ENCODE assay signal across 14 mouse cellular contexts in the genomic region with DNA sequence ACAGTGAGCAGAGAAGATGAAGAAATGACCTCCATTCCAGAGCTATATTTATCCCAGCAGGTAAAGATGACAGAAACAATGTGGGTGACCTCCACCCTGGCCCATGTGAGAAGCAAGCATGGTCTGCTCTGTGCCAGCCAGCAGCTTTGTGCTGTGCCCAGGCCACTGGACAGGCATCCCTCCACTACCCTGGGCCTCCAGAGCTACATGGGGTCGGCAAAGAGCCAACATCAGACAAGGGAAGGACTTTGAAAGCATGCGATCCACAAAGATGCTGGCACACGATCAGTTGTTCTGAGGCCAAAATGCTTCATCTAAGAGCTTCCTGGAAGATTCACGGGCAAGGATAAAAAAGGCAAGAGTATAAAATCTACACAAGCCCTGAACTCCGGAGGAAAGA. TPM values are rescaled to one million over a fixed set of nuclear protein-coding genes. Genes with fewer than 3 reads are reported as not detected.
DNase-seq lines count a peak whose midpoint lies in the region; ATAC-seq and TF ChIP-seq lines count a peak whose summit lies in the region.
"Had no signal": no experiment of that assay in that cellular context is flagged by ENCODE, and none has a peak within 500 bp of the region (broad histone marks: within the 10 kb centered on the region; RNA-seq: fewer than 3 reads in every experiment).

No protein-coding gene starts in this region.

- no peak overlapping the region for H3K4me3 ChIP-seq in hindbrain, postnatal 0 days (ENCODE audit: low read length)
- H3K4me3 ChIP-seq in hindbrain, embryonic 10.5 days = no peak overlapping the region
- no peak overlapping the region for H3K4me3 ChIP-seq in embryonic facial prominence, embryonic 10.5 days
- no peak overlapping the region for H3K4me3 ChIP-seq in gastrocnemius, adult 2 months
- H3K4me3 ChIP-seq: erythroblast, embryonic 14.5 days; lung, embryonic 15.5 days; midbrain, embryonic 13.5 days had no signal

- no peak for TF ChIP-seq POLR2A in brain, embryonic 14.5 days (IDR thresholded peaks at IDR 0.05; ENCODE audit: borderline replicate concordance, extremely low read depth, insufficient read depth, insufficient read length, poor library complexity, severe bottlenecking)

- H3K4me2 ChIP-seq in hindbrain, postnatal 0 days (ENCODE audit: low read depth, low read length) = no peak overlapping the region
- H3K4me2 ChIP-seq: lung, embryonic 15.5 days; midbrain, embryonic 13.5 days had no signal

- no peaks in the 10 kb centered on the region for H3K27me3 ChIP-seq in hindbrain, postnatal 0 days (ENCODE audit: insufficient read depth, low read length)
- H3K27me3 ChIP-seq in hindbrain, embryonic 10.5 days (ENCODE audit: insufficient read depth, poor library complexity, severe bottlenecking) = no peaks in the 10 kb centered on the region
- H3K27me3 ChIP-seq in embryonic facial prominence, embryonic 10.5 days (replicated peaks; ENCODE audit: low read depth, poor library complexity, severe bottlenecking) = no peaks in the 10 kb centered on the region
- H3K27me3 ChIP-seq: lung, embryonic 15.5 days; midbrain, embryonic 13.5 days had no signal

- ATAC-seq in hindbrain, postnatal 0 days = peak; percentile 82
- ATAC-seq: midbrain, embryonic 13.5 days had no signal

- DNase-seq in hindbrain, postnatal 0 days (ENCODE audit: low spot score) = peak; percentile 81
- DNase-seq in hindbrain, embryonic 10.5 days (ENCODE audit: low spot score) = no peak
- peak; percentile 60 to 63 for DNase-seq in right cerebral cortex, postnatal 10 days (ENCODE audit: low spot score in 2 of 2)
- DNase-seq in right cerebral cortex, adult 18-20 months = no peak
- DNase-seq in brain, embryonic 14.5 days (ENCODE audit: low read depth) = peak; percentile 80
- peak; percentile 2 for DNase-seq in embryonic facial prominence, embryonic 10.5 days (ENCODE audit: low spot score)
- no peak for DNase-seq in heart, adult 9 months (ENCODE audit: low spot score in 2 of 2)
- DNase-seq in gastrocnemius, adult 2 months = no peak
- DNase-seq: gastrocnemius, postnatal 36 days had no signal

- intact Hi-C loops in gastrocnemius, adult 2 months (cut with DNase I) = no loop called here

- H3K4me1 ChIP-seq in hindbrain, postnatal 0 days (ENCODE audit: insufficient read depth, low read length) = no peaks in the 10 kb centered on the region
- peaks cover 11% of the 10 kb centered on the region for H3K4me1 ChIP-seq in hindbrain, embryonic 10.5 days (replicated peaks)
- no peaks in the 10 kb centered on the region for H3K4me1 ChIP-seq in embryonic facial prominence, embryonic 10.5 days

- no peak overlapping the region for H3K9ac ChIP-seq in hindbrain, postnatal 0 days (replicated peaks; ENCODE audit: low read length)
- H3K9ac ChIP-seq: lung, embryonic 15.5 days; midbrain, embryonic 13.5 days had no signal

- WGBS in hindbrain, postnatal 0 days = 40% methylated on average over 5 of the region's 5 CpGs
- 82% methylated on average over 5 of the region's 5 CpGs for WGBS in hindbrain, embryonic 10.5 days
- WGBS in embryonic facial prominence, embryonic 10.5 days = 88% methylated on average over 5 of the region's 5 CpGs

- no peaks in the 10 kb centered on the region for H3K36me3 ChIP-seq in hindbrain, postnatal 0 days (ENCODE audit: insufficient read depth, low read length)
- H3K36me3 ChIP-seq in hindbrain, embryonic 10.5 days = no peaks in the 10 kb centered on the region
- H3K36me3 ChIP-seq in embryonic facial prominence, embryonic 10.5 days (replicated peaks) = no peaks in the 10 kb centered on the region
- H3K36me3 ChIP-seq: lung, embryonic 15.5 days; midbrain, embryonic 13.5 days had no signal

- H3K9me3 ChIP-seq in hindbrain, postnatal 0 days (ENCODE audit: low read length) = no peaks in the 10 kb centered on the region
- no peaks in the 10 kb centered on the region for H3K9me3 ChIP-seq in hindbrain, embryonic 10.5 days
- no peaks in the 10 kb centered on the region for H3K9me3 ChIP-seq in embryonic facial prominence, embryonic 10.5 days
- H3K9me3 ChIP-seq: lung, embryonic 15.5 days; midbrain, embryonic 13.5 days had no signal

- H3K27ac ChIP-seq in hindbrain, postnatal 0 days = no peak overlapping the region; the same call in 1 of the 2 replicates
- H3K27ac ChIP-seq in hindbrain, embryonic 10.5 days = no peak overlapping the region
- no peak overlapping the region for H3K27ac ChIP-seq in embryonic facial prominence, embryonic 10.5 days (replicated peaks)
- no peak overlapping the region for H3K27ac ChIP-seq in gastrocnemius, adult 2 months
- H3K27ac ChIP-seq: lung, embryonic 15.5 days; midbrain, embryonic 13.5 days had no signal

- TF ChIP-seq CTCF in hindbrain, postnatal 0 days (IDR thresholded peaks at IDR 0.05; ENCODE audit: low read depth) = no peak
- TF ChIP-seq CTCF in brain, embryonic 14.5 days (IDR thresholded peaks at IDR 0.05; ENCODE audit: borderline replicate concordance, extremely low read depth, insufficient read depth, insufficient read length) = no peak
- no peak for TF ChIP-seq CTCF in gastrocnemius, adult 2 months (IDR thresholded peaks at IDR 0.05)

RNA-seq across cellular contexts. Expression of a gene that starts 36.6 kb away (rescaled TPM):
- 51.6 and 64.8 TPM in 2 replicates for total RNA-seq in hindbrain, postnatal 0 days (2014; rRNA removed)
- 9.8 and 10.1 TPM in 2 replicates for polyA plus RNA-seq in hindbrain, postnatal 0 days (2015; fragmentation: Nextera tagmentation; extraction: Ambion mirVana)
- 0.80 and 1.4 TPM in 2 replicates for polyA plus RNA-seq in hindbrain, embryonic 10.5 days (2016; fragmentation: Nextera tagmentation; extraction: Ambion mirVana)
- polyA plus RNA-seq in brain, embryonic 14.5 days (2012; rRNA removed) = 18.0 and 25.1 TPM in 2 replicates
- 0.63 and 0.76 TPM in 2 replicates for polyA plus RNA-seq in embryonic facial prominence, embryonic 10.5 days (2016; fragmentation: Nextera tagmentation; extraction: Ambion mirVana)
- 1 to 10 TPM in 1 of 2 experiments, under 1 TPM in 1; 0.74 to 1.2 TPM for total RNA-seq in gastrocnemius, adult 2 months (2021)
- total RNA-seq: common myeloid progenitor, adult 5-6 weeks; hematopoietic stem cell, adult 5-6 weeks had no signal
- polyA plus RNA-seq: erythroblast, embryonic 14.5 days had no signal

Comparison
In these comparisons a context has a peak if more than half of its experiments do, and no peak if none do; other contexts are left out.
1. DNase-seq: peak in hindbrain, postnatal 0 days (single experiment), right cerebral cortex, postnatal 10 days (2 of 2), brain, embryonic 14.5 days (single experiment) and embryonic facial prominence, embryonic 10.5 days (single experiment); none in hindbrain, embryonic 10.5 days (single experiment), right cerebral cortex, adult 18-20 months (single experiment), heart, adult 9 months (0 of 2) and gastrocnemius, adult 2 months (single experiment).